Mouse (Mus musculus): ENCODE results near the gene Fbxl22.

DNA sequence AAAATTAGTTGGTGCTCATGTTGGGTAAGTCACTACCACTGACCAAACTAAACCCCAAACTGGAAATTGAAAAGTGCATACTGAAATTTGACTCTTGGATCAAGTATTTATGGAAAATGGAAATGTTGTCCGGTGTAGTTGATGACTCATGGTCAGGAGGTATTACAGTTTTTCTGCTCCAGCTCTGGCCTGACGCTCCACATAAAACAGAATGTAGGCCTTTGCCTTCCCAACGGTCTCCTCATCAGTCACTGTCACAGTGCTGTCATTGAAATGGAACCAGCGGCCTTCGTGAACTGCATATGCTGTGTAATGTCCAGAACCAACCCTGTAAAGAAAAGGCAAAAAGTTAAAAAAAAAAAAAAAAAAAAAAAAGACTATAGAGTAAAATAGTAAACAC is 3.9 kb upstream of the Fbxl22 start:
- TF ChIP-seq CTCF (conservative IDR thresholded peaks at IDR 0.05; ENCODE audit: insufficient read depth, insufficient read length, low read depth, low read length) (no peak), POLR2A (IDR thresholded peaks at IDR 0.05; ENCODE audit: low read depth, low read length) (no peak)
